Mouse (Mus musculus) MEL (cell line): Measurements from ENCODE around the gene B430306N03Rik. TPM values are rescaled to one million over a fixed set of nuclear protein-coding genes. Genes with fewer than 3 reads are reported as not detected.

ENCODE experiments used
- DNase-seq: peaks from one replicate; pipeline ENCODE4 v3.0.0; 2011; ENCODE audit warnings: low read depth, low spot score
- H3K27ac ChIP-seq: 2 replicates; pipeline ENCODE4 v1.5.1; 2012; ENCODE audit warnings: low read depth, mild to moderate bottlenecking, control low read depth, low read length, moderate library complexity; ENCODE audit not compliant: control insufficient read depth
- H3K27me3 ChIP-seq, 2 experiments: fragments of 150-350 bp in 1 of 2; sonication (generic) in 1 of 2; 2 replicates each; pipeline ENCODE4 v1.6.1; 2012; ENCODE audit warnings: low read length in 2 of 2, mild to moderate bottlenecking in 2 of 2, improper control_type of control experiment in 1 of 2, moderate library complexity in 1 of 2; ENCODE audit not compliant: insufficient read depth in 2 of 2, control insufficient read depth in 1 of 2
- H3K36me3 ChIP-seq, 2 experiments: 2 replicates each; pipeline ENCODE4 v1.6.1; 2012 to 2014; ENCODE audit warnings: low read length in 2 of 2, improper control_type of control experiment in 1 of 2, inconsistent platforms in 1 of 2, mild to moderate bottlenecking in 1 of 2; ENCODE audit not compliant: insufficient read depth in 2 of 2, control insufficient read depth in 1 of 2
- H3K4me1 ChIP-seq, 2 experiments: fragments of 150-350 bp in 1 of 2; sonication (generic) in 1 of 2; 2 replicates each; pipeline ENCODE4 v1.6.1; 2012; ENCODE audit warnings: low read length in 2 of 2, improper control_type of control experiment in 1 of 2, mild to moderate bottlenecking in 1 of 2; ENCODE audit not compliant: insufficient read depth in 2 of 2, control insufficient read depth in 1 of 2
- H3K4me3 ChIP-seq, 2 experiments: fragments of 150-350 bp in 1 of 2; sonication (generic) in 1 of 2; 2 replicates each; pipeline ENCODE4 v1.5.1; 2012; ENCODE audit warnings: low read depth in 2 of 2, low read length in 2 of 2, mild to moderate bottlenecking in 2 of 2, moderate library complexity in 2 of 2, control low read depth in 1 of 2, improper control_type of control experiment in 1 of 2; ENCODE audit not compliant: control insufficient read depth in 1 of 2, insufficient read depth in 1 of 2
- H3K79me2 ChIP-seq: 2 replicates; pipeline ENCODE4 v1.6.1; 2012; ENCODE audit warnings: mild to moderate bottlenecking, low read length, moderate library complexity; ENCODE audit not compliant: control insufficient read depth, poor library complexity, insufficient read depth
- H3K9ac ChIP-seq: 2 replicates; pipeline ENCODE4 v1.6.1; 2012; ENCODE audit warnings: low read depth, mild to moderate bottlenecking, control low read depth, low read length, moderate library complexity; ENCODE audit not compliant: control insufficient read depth, poor library complexity, severe bottlenecking
- H3K9me3 ChIP-seq: fragments of 150-350 bp; sonication (generic); replicated peaks from 2 replicates; pipeline ENCODE4 v1.6.1; 2012; ENCODE audit warnings: mild to moderate bottlenecking, low read length, improper control_type of control experiment, moderate library complexity; ENCODE audit not compliant: insufficient read depth
- BHLHE40 ChIP-seq: IDR thresholded peaks from 2 replicates; pipeline ENCODE4 v1.6.1; 2012; ENCODE audit warnings: low read depth, mild to moderate bottlenecking, inconsistent platforms, low read length, improper control_type of control experiment, borderline replicate concordance
- CHD1 ChIP-seq: IDR thresholded peaks from 2 replicates; pipeline ENCODE4 v1.6.1; 2012; ENCODE audit warnings: low read depth, mild to moderate bottlenecking, inconsistent platforms, low read length, improper control_type of control experiment
- CHD2 ChIP-seq: IDR thresholded peaks from 2 replicates; pipeline ENCODE4 v1.6.1; 2011; ENCODE audit warnings: low read length, improper control_type of control experiment
- CTCF ChIP-seq, 3 experiments: IDR thresholded peaks in 2 of 3; conservative IDR thresholded peaks in 1 of 3; 2 replicates each; pipeline ENCODE4 v1.5.1; 2011 to 2012; ENCODE audit warnings: low read length in 3 of 3, low read depth in 2 of 3, mild to moderate bottlenecking in 2 of 3, improper control_type of control experiment in 1 of 3, inconsistent platforms in 1 of 3, mixed read lengths in 1 of 3, moderate library complexity in 1 of 3; ENCODE audit not compliant: control insufficient read depth in 1 of 3, insufficient read depth in 1 of 3, poor library complexity in 1 of 3, severe bottlenecking in 1 of 3
- ELF1 ChIP-seq: IDR thresholded peaks from 2 replicates; pipeline ENCODE4 v1.6.1; 2014; ENCODE audit warnings: low read depth, mild to moderate bottlenecking, inconsistent platforms, low read length, improper control_type of control experiment, moderate library complexity
- EP300 ChIP-seq, 2 experiments: IDR thresholded peaks; 2 replicates each; pipeline ENCODE4 v1.6.1; 2011; ENCODE audit warnings: improper control_type of control experiment in 2 of 2, low read length in 2 of 2, low read depth in 1 of 2, mild to moderate bottlenecking in 1 of 2
- ETS1 ChIP-seq: IDR thresholded peaks from 2 replicates; pipeline ENCODE4 v1.6.1; 2012; ENCODE audit warnings: low read depth, mild to moderate bottlenecking, inconsistent platforms, low read length, improper control_type of control experiment, moderate library complexity
- GABPA ChIP-seq: IDR thresholded peaks from 2 replicates; pipeline ENCODE4 v1.6.1; 2012; ENCODE audit warnings: low read depth, mild to moderate bottlenecking, inconsistent platforms, low read length, improper control_type of control experiment, moderate library complexity
- GATA1 ChIP-seq: IDR thresholded peaks from 2 replicates; pipeline ENCODE4 v1.6.1; 2011; ENCODE audit warnings: low read depth, low read length, improper control_type of control experiment
- HCFC1 ChIP-seq: IDR thresholded peaks from 2 replicates; pipeline ENCODE4 v1.6.1; 2012; ENCODE audit warnings: low read depth, mild to moderate bottlenecking, inconsistent platforms, low read length, improper control_type of control experiment, moderate library complexity
- JUND ChIP-seq: IDR thresholded peaks from 2 replicates; pipeline ENCODE4 v1.6.1; 2011; ENCODE audit warnings: low read depth, mild to moderate bottlenecking, improper control_type of control experiment, low read length
- KAT2A ChIP-seq: conservative IDR thresholded peaks from 2 replicates; pipeline ENCODE4 v1.6.1; 2012; ENCODE audit warnings: low read depth, low read length, improper control_type of control experiment, inconsistent platforms
- MAFK ChIP-seq: IDR thresholded peaks from 2 replicates; pipeline ENCODE4 v1.6.1; 2011; ENCODE audit warnings: low read depth, mild to moderate bottlenecking, low read length, improper control_type of control experiment, borderline replicate concordance
- MAX ChIP-seq: IDR thresholded peaks from 2 replicates; pipeline ENCODE4 v1.6.1; 2011; ENCODE audit warnings: low read length, improper control_type of control experiment
- MAZ ChIP-seq: IDR thresholded peaks from 2 replicates; pipeline ENCODE4 v1.6.1; 2012; ENCODE audit warnings: low read depth, mild to moderate bottlenecking, inconsistent platforms, low read length, improper control_type of control experiment
- MEF2A ChIP-seq: IDR thresholded peaks from 2 replicates; pipeline ENCODE4 v1.6.1; 2014; ENCODE audit warnings: low read depth, mild to moderate bottlenecking, inconsistent platforms, low read length, improper control_type of control experiment; ENCODE audit not compliant: poor library complexity, insufficient replicate concordance, severe bottlenecking; ENCODE audit errors: extremely low read depth
- MXI1 ChIP-seq: IDR thresholded peaks from 2 replicates; pipeline ENCODE4 v1.6.1; 2011; ENCODE audit warnings: mild to moderate bottlenecking, low read depth, low read length, improper control_type of control experiment
- MYB ChIP-seq: IDR thresholded peaks from 2 replicates; pipeline ENCODE4 v1.6.1; 2011; ENCODE audit warnings: mild to moderate bottlenecking, low read depth, low read length, improper control_type of control experiment
- MYC ChIP-seq: IDR thresholded peaks from 2 replicates; pipeline ENCODE4 v1.6.1; 2011; ENCODE audit warnings: low read depth, mild to moderate bottlenecking, low read length, improper control_type of control experiment, moderate library complexity
- NELFE ChIP-seq: IDR thresholded peaks from 2 replicates; pipeline ENCODE4 v1.6.1; 2011; ENCODE audit warnings: low read depth, low read length, improper control_type of control experiment
- POLR2A ChIP-seq, 2 experiments: IDR thresholded peaks; 2 replicates each; pipeline ENCODE4 v1.6.1; 2011 to 2012; ENCODE audit warnings: low read length in 2 of 2, mild to moderate bottlenecking in 2 of 2, control low read depth in 1 of 2, improper control_type of control experiment in 1 of 2, low read depth in 1 of 2, moderate library complexity in 1 of 2; ENCODE audit not compliant: control insufficient read depth in 1 of 2, insufficient read depth in 1 of 2, poor library complexity in 1 of 2
- POLR2AphosphoS2 ChIP-seq: IDR thresholded peaks from 2 replicates; pipeline ENCODE4 v1.6.1; 2011; ENCODE audit warnings: low read length, improper control_type of control experiment
- POLR2AphosphoS5 ChIP-seq: IDR thresholded peaks from 2 replicates; pipeline ENCODE4 v1.6.1; 2012; ENCODE audit warnings: low read depth, borderline replicate concordance, mild to moderate bottlenecking, inconsistent platforms, low read length, moderate library complexity, mixed read lengths
- SIN3A ChIP-seq: IDR thresholded peaks from 2 replicates; pipeline ENCODE4 v1.6.1; 2012; ENCODE audit warnings: low read length, improper control_type of control experiment, inconsistent platforms
- SMC3 ChIP-seq: IDR thresholded peaks from 2 replicates; pipeline ENCODE4 v1.6.1; 2011; ENCODE audit warnings: low read depth, low read length, improper control_type of control experiment
- TAL1 ChIP-seq: IDR thresholded peaks from 2 replicates; pipeline ENCODE4 v1.6.1; 2012; ENCODE audit warnings: mild to moderate bottlenecking, inconsistent platforms, low read length, moderate library complexity, mixed read lengths
- TBP ChIP-seq: IDR thresholded peaks from 2 replicates; pipeline ENCODE4 v1.8.0; 2011; ENCODE audit warnings: low read depth, low read length, improper control_type of control experiment
- TCF12 ChIP-seq: IDR thresholded peaks from 2 replicates; pipeline ENCODE4 v1.6.1; 2014; ENCODE audit warnings: low read depth, mild to moderate bottlenecking, inconsistent platforms, low read length, improper control_type of control experiment, moderate library complexity
- UBTF ChIP-seq: IDR thresholded peaks from 2 replicates; pipeline ENCODE4 v1.6.1; 2012; ENCODE audit warnings: low read depth, mild to moderate bottlenecking, inconsistent platforms, low read length, improper control_type of control experiment, moderate library complexity, borderline replicate concordance; ENCODE audit not compliant: insufficient read depth
- USF2 ChIP-seq, 2 experiments: IDR thresholded peaks; 2 replicates each; pipeline ENCODE4 v1.6.1; 2011 to 2012; ENCODE audit warnings: improper control_type of control experiment in 2 of 2, low read length in 2 of 2, borderline replicate concordance in 1 of 2, inconsistent platforms in 1 of 2, low read depth in 1 of 2, mild to moderate bottlenecking in 1 of 2; ENCODE audit not compliant: insufficient read depth in 1 of 2
- ZC3H11A ChIP-seq: IDR thresholded peaks from 2 replicates; pipeline ENCODE4 v1.6.1; 2012; ENCODE audit warnings: low read depth, mild to moderate bottlenecking, inconsistent platforms, low read length, improper control_type of control experiment
- ZKSCAN1 ChIP-seq: IDR thresholded peaks from 2 replicates; pipeline ENCODE4 v1.6.1; 2012; ENCODE audit warnings: low read depth, mild to moderate bottlenecking, inconsistent platforms, low read length, improper control_type of control experiment, moderate library complexity
- ZNF384 ChIP-seq: IDR thresholded peaks from 2 replicates; pipeline ENCODE4 v1.6.1; 2012; ENCODE audit warnings: low read depth, mild to moderate bottlenecking, inconsistent platforms, low read length, improper control_type of control experiment
- polyA plus RNA-seq, 2 experiments: library from polyadenylated mRNA; stranded (reverse) in 1 of 2; unstranded in 1 of 2; fragments of >175 nt in 1 of 2; fragments of >200 nt in 1 of 2; gene quantifications; 2 replicates each; pipeline versions ENCODE4 v1.2.1 to v1.2.4; 2012; ENCODE audit warnings: low replicate concordance in 2 of 2, low read depth in 1 of 2; ENCODE audit not compliant: insufficient read length in 2 of 2, insufficient read depth in 1 of 2, missing spikeins in 1 of 2
- total RNA-seq: library from RNA; depleted of rRNA; stranded (reverse); fragments of 300-350 nt; gene quantifications from 2 replicates; pipeline ENCODE4 v1.2.3, GENCODE M21; 2012

B430306N03Rik gene
- total and polyA plus RNA-seq, 3 experiments = 0.19 to 0.68 TPM; not detected in 1

GRCm38 (mm10) chr17:48360462-48360861 is 44.5 kb downstream of the B430306N03Rik start:
- no peak overlapping the region for H3K4me3 ChIP-seq
- no peaks in the 10 kb centered on the region for H3K79me2 ChIP-seq
- peak overlapping the region; percentile 90 for H3K27ac ChIP-seq
- peak; percentile 78 for DNase-seq
- H3K9ac ChIP-seq = peak overlapping the region; percentile 30
- H3K27me3 ChIP-seq = no peaks in the 10 kb centered on the region
- peaks cover 0 to 36% of the 10 kb centered on the region in 2 experiments; a peak in 2 of 4 replicates for H3K36me3 ChIP-seq
- H3K9me3 ChIP-seq = no peaks in the 10 kb centered on the region
- TF ChIP-seq SMC3 = no peak
- 0 out of 2 replicates have a peak, but pooled peaks have one; percentile 18 for TF ChIP-seq BHLHE40
- TF ChIP-seq POLR2A (IDR thresholded peaks at IDR 0.05; ENCODE audit: control insufficient read depth in 1 of 2, insufficient read depth in 1 of 2, low read depth in 1 of 2, low read length in 2 of 2, poor library complexity in 1 of 2) = 0 out of 4 replicates have a peak, but pooled peaks of 1 of the 2 experiments have one; percentile 23
- no peak for TF ChIP-seq POLR2AphosphoS2
- TF ChIP-seq TCF12 = peak; percentile 91
- TF ChIP-seq ZKSCAN1 = no peak
- TF ChIP-seq TBP = 0 out of 2 replicates have a peak, but pooled peaks have one; percentile 32
- peak; percentile 93 for TF ChIP-seq SIN3A
- no peak for TF ChIP-seq ZNF384
- no peak for TF ChIP-seq CTCF (IDR thresholded peaks at IDR 0.05 in 2 of 3, conservative IDR thresholded peaks at IDR 0.05 in 1 of 3; ENCODE audit: control insufficient read depth in 1 of 3, insufficient read depth in 1 of 3, low read depth in 2 of 3, low read length in 3 of 3, poor library complexity in 1 of 3, severe bottlenecking in 1 of 3)
- TF ChIP-seq GABPA = 0 out of 2 replicates have a peak, but pooled peaks have one; percentile 21
- TF ChIP-seq MEF2A = no peak
- TF ChIP-seq NELFE = no peak; the same call in 1 of the 2 replicates
- TF ChIP-seq HCFC1 = 0 out of 2 replicates have a peak, but pooled peaks have one; percentile 28
- TF ChIP-seq MXI1 = peak; percentile 80
- TF ChIP-seq GATA1 = peak; percentile 94
- no peak for TF ChIP-seq MAX
- peak; percentile 88 for TF ChIP-seq ETS1
- peak; percentile 100 for TF ChIP-seq JUND
- peak; percentile 95 to 97 for TF ChIP-seq EP300 (IDR thresholded peaks at IDR 0.05; ENCODE audit: low read depth in 1 of 2, low read length in 2 of 2)
- no peak for TF ChIP-seq POLR2AphosphoS5
- peak; percentile 46 for TF ChIP-seq ELF1
- peak; percentile 86 for TF ChIP-seq MAZ
- no peak for TF ChIP-seq KAT2A
- TF ChIP-seq USF2 (IDR thresholded peaks at IDR 0.05; ENCODE audit: borderline replicate concordance in 1 of 2, insufficient read depth in 1 of 2, low read depth in 1 of 2, low read length in 2 of 2) = no peak
- TF ChIP-seq UBTF = no peak
- no peak for TF ChIP-seq CHD1
- no peak for TF ChIP-seq CHD2
- no peak for TF ChIP-seq MAFK
- 0 out of 2 replicates have a peak, but pooled peaks have one; percentile 46 for TF ChIP-seq MYC
- TF ChIP-seq ZC3H11A = no peak
- peak; percentile 77 for TF ChIP-seq MYB
- TF ChIP-seq TAL1 = peak; percentile 44; the same call in 1 of the 2 replicates
- H3K4me1 ChIP-seq = peaks cover 20 to 57% of the 10 kb centered on the region in 2 experiments
